Mouse (Mus musculus) gastrocnemius, postnatal 36 days (tissue): ENCODE measurements around the gene Gm8279. TPM values are rescaled to one million over a fixed set of nuclear protein-coding genes. Genes with fewer than 3 reads are reported as not detected.
"Not testable (repeated sequence)": the region's sequence is repeated elsewhere in the genome, so short reads cannot be mapped to it uniquely, and the experiment has no call there.

Experiments
- DNase-seq, 2 experiments: peaks; one replicate each; pipeline ENCODE4 v3.0.0; 2022
- intact Hi-C: fragments of 180-260 bp; cut with DNase I; formaldehyde crosslinking; loops from one replicate; pipeline ENCODE4 v1.15.1; 2025
- long read RNA-seq, 2 experiments: library from polyadenylated mRNA; stranded (forward); transcript quantifications; one replicate each; pipeline ENCODE4 v2.0.0; 2021
- total RNA-seq, 2 experiments: library from RNA; stranded (reverse); gene quantifications; 2 replicates each; pipeline ENCODE4 v1.2.3; 2021

The Gm8279 gene
- not detected for total RNA-seq
- long read RNA-seq, experiment 1: 0 reads
- long read RNA-seq, experiment 2: 0 reads

DNA sequence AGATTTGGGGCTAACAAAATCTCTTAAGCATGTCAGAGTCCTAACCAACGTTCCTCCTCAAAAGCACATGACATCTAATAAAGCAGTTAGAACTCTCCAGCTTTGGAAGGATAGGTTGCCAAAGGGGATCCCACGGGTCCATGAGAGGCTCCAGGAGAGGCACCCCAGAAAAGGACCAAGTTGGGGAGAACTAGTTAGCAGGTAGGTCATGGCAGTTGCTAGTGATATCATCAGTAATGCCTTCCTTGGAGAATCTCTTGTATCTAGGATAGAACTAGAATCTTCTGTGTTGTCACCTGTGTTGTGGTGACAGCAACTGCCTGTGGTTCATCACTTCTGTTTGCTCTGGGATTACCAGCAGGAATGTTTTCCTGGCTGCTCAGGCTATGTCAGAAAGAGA, at the start of gene Gm8279:
Gm8279 (plus strand) TSS at position 301 of the 400 bp plus-strand sequence.
- DNase-seq, intact Hi-C loops: not testable (repeated sequence)

DNA sequence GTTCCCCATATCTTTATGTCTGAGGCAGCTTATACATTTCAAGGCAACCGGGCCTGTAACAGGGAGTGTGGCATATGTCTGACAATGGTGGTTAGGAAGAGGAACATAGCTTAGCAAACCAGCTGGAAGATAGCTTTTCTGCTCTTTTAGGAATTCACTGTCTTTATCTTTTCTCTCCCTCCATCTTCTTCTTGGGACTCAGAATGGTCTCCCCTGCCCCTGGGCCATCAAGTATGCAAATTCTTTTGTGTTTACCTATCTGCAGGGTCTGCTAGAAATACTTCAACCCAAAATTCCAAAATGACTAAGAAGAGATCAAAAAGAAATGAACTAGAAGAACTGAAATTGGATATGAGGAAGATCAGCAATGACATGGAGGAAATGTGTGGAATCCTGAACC, 32.9 kb downstream of the Gm8279 start, which contains the start of gene Gm3317:
Gm3317 (plus strand) TSS at position 301 of the 400 bp plus-strand sequence.
- intact Hi-C loops, DNase-seq: not testable (repeated sequence)

- intact Hi-C loops, DNase-seq: not testable (repeated sequence)
Measured at GRCm38 (mm10) chr14:5185493-5185892, 54.2 kb downstream of the Gm8279 start, which contains the start of gene Gm8271. Gm8271 (plus strand) TSS chr14:5185793.

Other genes with a start within 250 kb of the Gm8279 start
- gene Gm3278, start 239.1 kb upstream of the Gm8279 start, total RNA-seq: not detected
- not detected for gene Gm8297, start 147.6 kb upstream of the Gm8279 start, total RNA-seq
- not detected for gene Gm3298, start 115.6 kb upstream of the Gm8279 start, total RNA-seq
- gene 4930555G01Rik, start 80.9 kb upstream of the Gm8279 start, total RNA-seq: not detected
- under 1 TPM in 1 of 2 experiments, not detected in 1; 0.27 TPM for gene Gm8281, start 60.5 kb upstream of the Gm8279 start, total RNA-seq
- not detected for gene Gm3317, start 33.0 kb downstream of the Gm8279 start, total RNA-seq
- not detected for gene Gm8271, start 54.3 kb downstream of the Gm8279 start, total RNA-seq
- not detected for gene Gm3526, start 129.1 kb downstream of the Gm8279 start, total RNA-seq
- not detected for gene Gm3542, start 203.4 kb downstream of the Gm8279 start, total RNA-seq